Mouse (Mus musculus): ENCODE results near the gene Ifnlr1. TPM values are rescaled to one million over a fixed set of nuclear protein-coding genes. Genes with fewer than 3 reads are reported as not detected.
"Not testable (repeated sequence)": the region's sequence is repeated elsewhere in the genome, so short reads cannot be mapped to it uniquely, and the experiment has no call there.

Ifnlr1 gene
- polyA plus RNA-seq, 1 experiment from 2014 or later, result 1.8 TPM

DNA sequence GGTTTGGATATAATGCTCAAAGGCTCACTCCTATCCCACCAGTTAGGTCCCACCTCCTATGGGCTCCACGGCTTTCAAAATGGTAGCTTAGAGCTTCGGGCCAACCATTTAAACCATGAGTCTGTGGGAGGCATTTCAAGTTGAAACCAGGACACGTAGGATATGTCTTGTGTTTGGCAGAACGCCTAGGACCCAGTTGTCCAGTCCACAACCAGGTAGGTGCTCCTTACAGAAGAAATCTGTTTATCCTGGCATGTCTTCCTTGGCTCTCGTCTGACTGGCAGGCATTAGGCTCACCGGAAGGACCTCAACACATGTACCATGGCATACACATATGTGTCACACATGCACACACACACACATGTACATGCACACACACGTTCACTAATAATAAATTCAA, 3.7 kb downstream of the Ifnlr1 start:
- peaks cover 3% of the 10 kb centered on the region; the same call in 1 of the 2 replicates for H3K4me1 ChIP-seq
- no peak overlapping the region for H3K4me2 ChIP-seq
- H3K9ac ChIP-seq, result no peak overlapping the region
- H3K9me3 ChIP-seq, result no peaks in the 10 kb centered on the region
- WGBS, result 91% methylated on average over 7 of the region's 7 CpGs
- no peaks in the 10 kb centered on the region for H3K36me3 ChIP-seq
- no peak overlapping the region for H3K27ac ChIP-seq
- peaks cover 43% of the 10 kb centered on the region for H3K27me3 ChIP-seq
- no peak overlapping the region for H3K4me3 ChIP-seq
- ATAC-seq (ENCODE audit: insufficient number of reproducible peaks, insufficient read depth, low FRiP score, low TSS enrichment, low read depth), result no peak

DNA sequence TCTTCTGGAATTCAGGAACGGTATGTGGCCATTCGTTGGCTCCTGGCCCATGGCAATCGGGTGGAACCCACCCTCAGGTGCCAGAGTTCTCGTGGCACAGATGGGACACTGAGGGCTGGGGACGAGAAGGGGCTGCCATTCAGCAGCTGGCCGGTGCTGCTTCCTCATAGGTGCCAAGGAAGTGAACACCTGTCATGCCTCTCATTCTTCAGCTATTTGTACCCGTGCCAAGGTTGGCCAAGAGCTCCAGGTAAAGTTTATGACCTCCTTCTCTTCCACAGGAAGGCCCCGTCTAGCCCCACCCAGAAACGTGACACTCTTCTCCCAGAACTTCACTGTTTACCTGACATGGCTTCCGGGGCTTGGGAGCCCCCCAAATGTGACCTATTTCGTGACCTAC, 4.2 kb downstream of the Ifnlr1 start:
- no peaks in the 10 kb centered on the region for H3K9me3 ChIP-seq
- no peak overlapping the region for H3K27ac ChIP-seq
- no peak overlapping the region for H3K4me2 ChIP-seq
- H3K4me1 ChIP-seq, result peaks cover 3% of the 10 kb centered on the region; the same call in 1 of the 2 replicates
- no peak overlapping the region for H3K9ac ChIP-seq
- 77% methylated on average over 11 of the region's 11 CpGs for WGBS
- H3K4me3 ChIP-seq, result no peak overlapping the region
- H3K27me3 ChIP-seq, result peaks cover 38% of the 10 kb centered on the region
- no peak for ATAC-seq (ENCODE audit: insufficient number of reproducible peaks, insufficient read depth, low FRiP score, low TSS enrichment, low read depth)
- H3K36me3 ChIP-seq, result no peaks in the 10 kb centered on the region

DNA sequence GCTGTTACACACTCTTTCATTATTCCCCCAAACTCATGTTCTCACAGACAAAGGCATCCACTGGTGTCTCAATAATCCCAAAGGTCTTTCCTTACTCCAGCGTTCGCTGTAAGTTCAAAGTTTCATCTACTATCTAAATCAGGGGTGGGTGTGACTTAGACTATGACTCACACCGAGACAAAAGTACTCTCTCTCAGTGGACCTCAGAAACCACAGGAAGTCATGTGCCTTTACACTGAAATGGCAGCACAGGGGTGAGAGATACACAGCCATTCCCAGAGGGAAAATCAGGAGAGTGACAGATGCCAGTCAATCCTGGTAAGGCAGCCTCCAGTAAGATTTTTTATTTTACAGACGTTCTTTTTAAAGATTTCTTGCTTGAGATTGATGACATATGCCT, 6.8 kb downstream of the Ifnlr1 start:
- H3K4me1 ChIP-seq, result no peaks in the 10 kb centered on the region
- peaks cover 12% of the 10 kb centered on the region for H3K27me3 ChIP-seq
- no peak for ATAC-seq (ENCODE audit: insufficient number of reproducible peaks, insufficient read depth, low FRiP score, low TSS enrichment, low read depth)
- no peak overlapping the region for H3K27ac ChIP-seq
- H3K9me3 ChIP-seq, result no peaks in the 10 kb centered on the region
- H3K9ac ChIP-seq, result no peak overlapping the region
- 81% methylated on average over 4 of the region's 4 CpGs for WGBS
- no peak overlapping the region for H3K4me2 ChIP-seq
- H3K36me3 ChIP-seq, result no peaks in the 10 kb centered on the region
- no peak overlapping the region for H3K4me3 ChIP-seq

DNA sequence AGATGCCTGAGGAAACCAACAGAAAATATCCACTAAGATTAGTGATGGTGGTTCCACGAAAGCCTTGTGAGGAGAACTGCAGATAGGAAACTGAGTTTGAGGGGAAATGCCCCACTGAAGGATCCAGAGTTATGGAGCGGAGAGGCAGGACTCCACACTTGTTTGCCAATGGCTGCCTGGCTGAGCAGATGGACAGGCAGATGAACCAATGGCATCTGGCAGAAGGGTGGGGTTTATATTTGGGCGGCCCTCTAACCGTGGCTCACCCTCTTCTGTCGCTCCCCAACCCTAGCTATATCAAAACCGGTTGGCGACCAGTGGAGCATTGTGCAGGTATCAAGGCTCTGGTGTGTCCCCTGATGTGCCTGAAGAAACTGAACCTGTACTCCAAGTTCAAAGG, 12.4 kb downstream of the Ifnlr1 start:
- H3K27me3 ChIP-seq, result no peaks in the 10 kb centered on the region
- no peaks in the 10 kb centered on the region for H3K36me3 ChIP-seq
- peak overlapping the region; percentile 27; the same call in 1 of the 2 replicates for H3K4me2 ChIP-seq
- no peak overlapping the region for H3K27ac ChIP-seq
- no peak overlapping the region for H3K4me3 ChIP-seq
- H3K9ac ChIP-seq, result no peak overlapping the region
- 78% methylated on average over 7 of the region's 7 CpGs for WGBS
- ATAC-seq (ENCODE audit: insufficient number of reproducible peaks, insufficient read depth, low FRiP score, low TSS enrichment, low read depth), result no peak
- no peaks in the 10 kb centered on the region for H3K9me3 ChIP-seq
- 0 out of 2 replicates have a peak, but pooled peaks cover 4% of the 10 kb centered on the region for H3K4me1 ChIP-seq

DNA sequence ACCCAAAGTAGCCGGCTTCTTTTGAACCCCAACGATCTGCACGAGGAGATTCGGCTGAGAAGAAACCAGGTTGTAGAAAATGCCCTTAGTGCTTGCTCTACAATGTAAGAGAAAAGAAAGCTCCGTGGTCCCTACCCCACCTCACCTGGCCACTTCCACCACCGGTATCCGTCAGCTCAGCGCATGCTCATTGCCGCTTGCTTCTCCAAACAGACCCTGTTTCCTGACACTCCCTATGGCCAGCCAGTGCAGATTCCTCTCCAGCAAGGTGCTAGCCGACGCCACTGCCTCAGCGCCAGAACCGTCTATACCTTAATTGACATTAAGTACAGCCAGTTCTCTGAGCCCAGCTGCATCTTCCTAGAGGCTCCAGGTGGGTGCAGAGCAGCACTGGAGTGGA, 17.4 kb downstream of the Ifnlr1 start:
- no peak overlapping the region for H3K9ac ChIP-seq
- H3K36me3 ChIP-seq, result no peaks in the 10 kb centered on the region
- H3K27me3 ChIP-seq, result no peaks in the 10 kb centered on the region
- no peak overlapping the region for H3K4me2 ChIP-seq
- no peak for ATAC-seq (ENCODE audit: insufficient number of reproducible peaks, insufficient read depth, low FRiP score, low TSS enrichment, low read depth)
- H3K27ac ChIP-seq, result no peak overlapping the region
- WGBS, result 79% methylated on average over 13 of the region's 13 CpGs
- no peaks in the 10 kb centered on the region for H3K9me3 ChIP-seq
- H3K4me3 ChIP-seq, result no peak overlapping the region
- 0 out of 2 replicates have a peak, but pooled peaks cover 4% of the 10 kb centered on the region for H3K4me1 ChIP-seq

DNA sequence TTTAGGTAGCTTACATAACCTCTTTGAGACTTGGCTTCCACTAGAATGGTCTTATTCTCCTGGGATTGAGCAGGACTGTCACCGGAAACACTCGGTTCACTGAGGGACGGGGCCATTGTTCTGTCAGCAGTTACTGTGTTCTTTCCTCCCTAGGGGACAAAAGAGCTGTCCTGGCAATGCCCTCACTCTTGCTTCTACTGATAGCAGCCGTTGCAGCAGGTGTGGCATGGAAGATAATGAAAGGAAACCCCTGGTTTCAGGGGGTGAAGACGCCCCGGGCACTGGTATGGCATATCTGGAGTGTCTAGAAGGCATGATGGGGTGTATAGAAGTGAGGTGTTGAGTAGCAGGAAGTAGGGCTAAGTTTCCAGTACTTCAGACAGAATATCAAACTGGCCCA, 17.9 kb downstream of the Ifnlr1 start:
- Histone ChIP-seq H3K27ac (no peak overlapping the region), H3K4me2 (no peak overlapping the region), H3K9ac (no peak overlapping the region), H3K4me3 (no peak overlapping the region), H3K36me3 (no peaks in the 10 kb centered on the region), H3K4me1 (0 out of 2 replicates have a peak, but pooled peaks cover 3% of the 10 kb centered on the region), H3K27me3 (no peaks in the 10 kb centered on the region), H3K9me3 (no peaks in the 10 kb centered on the region)
- no peak for ATAC-seq (ENCODE audit: insufficient number of reproducible peaks, insufficient read depth, low FRiP score, low TSS enrichment, low read depth)
- 60% methylated on average over 6 of the region's 6 CpGs for WGBS

DNA sequence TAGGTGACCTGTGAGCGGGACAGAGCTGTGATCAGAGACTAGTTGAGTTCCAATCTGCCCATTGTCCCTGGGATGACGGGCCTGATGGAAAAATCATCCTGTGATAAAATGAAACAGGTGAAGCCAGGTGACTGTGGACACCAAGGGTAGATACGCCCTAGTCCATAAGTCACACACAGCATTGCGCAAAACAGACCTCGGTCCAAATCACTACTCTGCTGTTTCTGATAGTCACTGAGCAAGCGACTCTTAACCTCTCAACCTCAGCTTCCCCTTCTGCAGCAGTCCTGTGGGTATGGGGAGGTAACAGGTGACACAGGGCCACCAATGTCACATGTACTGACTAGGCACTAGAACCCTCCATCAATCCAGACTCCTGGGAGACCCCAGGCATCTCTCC, 20.0 kb downstream of the Ifnlr1 start:
- ATAC-seq (ENCODE audit: insufficient number of reproducible peaks, insufficient read depth, low FRiP score, low TSS enrichment, low read depth), result no peak
- H3K36me3 ChIP-seq, result no peaks in the 10 kb centered on the region
- 91% methylated on average over 6 of the region's 6 CpGs for WGBS
- no peaks in the 10 kb centered on the region for H3K9me3 ChIP-seq
- H3K4me3 ChIP-seq, result no peak overlapping the region
- no peak overlapping the region for H3K9ac ChIP-seq
- H3K4me1 ChIP-seq, result no peaks in the 10 kb centered on the region
- no peak overlapping the region for H3K27ac ChIP-seq
- no peaks in the 10 kb centered on the region for H3K27me3 ChIP-seq
- no peak overlapping the region for H3K4me2 ChIP-seq

DNA sequence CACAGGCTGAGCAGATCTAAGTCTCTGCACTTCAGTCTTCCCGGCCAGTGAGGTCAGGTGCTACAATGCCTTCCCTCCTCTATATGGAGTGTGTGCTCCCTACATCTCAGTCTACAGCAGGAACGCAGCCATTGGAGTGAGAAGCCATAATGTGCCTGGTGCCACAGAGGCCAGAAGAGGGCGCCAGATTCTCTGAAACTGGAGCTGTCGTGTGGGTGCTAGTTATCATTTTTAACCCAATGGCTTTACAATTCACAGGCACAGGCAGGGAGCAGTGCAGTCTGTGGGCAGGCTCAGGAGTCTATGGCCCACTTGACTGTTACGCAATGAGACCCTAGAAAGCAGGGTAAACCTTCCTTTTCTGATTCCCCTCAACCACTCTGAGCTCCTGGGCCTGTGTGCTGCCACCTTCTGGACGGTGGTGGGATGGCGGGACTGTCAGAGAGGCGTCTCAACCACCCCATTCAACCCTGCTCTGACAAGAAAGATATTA, 23.0 kb downstream of the Ifnlr1 start:
- 13% methylated on average over 8 of the region's 8 CpGs for WGBS
- Histone ChIP-seq H3K36me3 (no peaks in the 10 kb centered on the region), H3K9me3 (0 out of 2 replicates have a peak, but pooled peaks cover 4% of the 10 kb centered on the region), H3K27me3 (no peaks in the 10 kb centered on the region), H3K9ac (no peak overlapping the region), H3K4me1 (no peaks in the 10 kb centered on the region), H3K27ac (no peak overlapping the region), H3K4me3 (0 out of 2 replicates have a peak overlapping the region, but pooled peaks have one; percentile 15), H3K4me2 (peak overlapping the region; percentile 46)
- no peak for ATAC-seq (ENCODE audit: insufficient number of reproducible peaks, insufficient read depth, low FRiP score, low TSS enrichment, low read depth)

DNA sequence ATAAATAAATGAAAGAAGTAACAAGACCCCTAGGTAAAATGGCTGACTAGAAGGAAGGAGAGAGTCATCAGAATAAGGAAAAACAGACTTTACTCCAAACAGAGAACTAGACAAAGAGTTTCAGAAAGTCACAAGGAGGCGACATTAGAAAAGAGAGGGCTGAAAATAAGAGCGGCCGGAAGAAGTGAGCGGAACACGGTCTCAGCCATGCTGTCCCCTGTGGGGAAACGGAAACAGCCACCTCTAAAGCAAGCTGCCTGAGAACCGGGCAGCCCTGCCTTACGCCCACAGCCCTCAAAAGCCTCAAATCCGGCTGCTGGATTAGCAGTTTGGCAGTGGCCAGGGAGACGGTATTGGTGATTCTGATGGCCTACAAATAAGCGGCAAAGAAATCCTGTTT, 23.5 kb downstream of the Ifnlr1 start:
- no peaks in the 10 kb centered on the region for H3K4me1 ChIP-seq
- H3K9me3 ChIP-seq, result 0 out of 2 replicates have a peak, but pooled peaks cover 4% of the 10 kb centered on the region
- H3K4me3 ChIP-seq, result no peak overlapping the region
- no peak overlapping the region for H3K9ac ChIP-seq
- no peak overlapping the region for H3K4me2 ChIP-seq
- 70% methylated on average over 11 of the region's 11 CpGs for WGBS
- H3K27me3 ChIP-seq, result no peaks in the 10 kb centered on the region
- no peak overlapping the region for H3K27ac ChIP-seq
- H3K36me3 ChIP-seq, result no peaks in the 10 kb centered on the region
- no peak for ATAC-seq (ENCODE audit: insufficient number of reproducible peaks, insufficient read depth, low FRiP score, low TSS enrichment, low read depth)

DNA sequence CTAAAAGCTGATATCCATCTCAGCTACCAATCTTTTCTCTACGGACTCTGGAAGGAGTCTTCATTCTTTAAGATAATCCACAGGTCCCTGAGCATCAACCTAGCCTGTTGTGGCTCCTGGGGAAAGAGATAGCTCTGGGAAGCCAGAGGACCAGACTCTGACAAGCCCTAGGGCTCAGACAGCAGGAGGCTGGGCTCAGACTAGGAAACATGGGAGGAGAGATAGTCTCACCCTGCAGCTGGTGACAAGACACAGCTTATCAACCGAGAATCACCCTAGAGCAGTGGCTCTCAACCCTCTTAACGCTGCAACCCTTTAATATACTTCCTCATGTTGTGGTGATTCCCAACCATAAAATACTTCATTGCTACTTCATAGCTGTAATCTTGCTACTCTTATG, 24.3 kb downstream of the Ifnlr1 start:
- H3K27me3 ChIP-seq, result no peaks in the 10 kb centered on the region
- ATAC-seq (ENCODE audit: insufficient number of reproducible peaks, insufficient read depth, low FRiP score, low TSS enrichment, low read depth), result no peak
- H3K36me3 ChIP-seq, result no peaks in the 10 kb centered on the region
- no peaks in the 10 kb centered on the region for H3K4me1 ChIP-seq
- H3K4me2 ChIP-seq, result no peak overlapping the region
- H3K4me3 ChIP-seq, result no peak overlapping the region
- no peak overlapping the region for H3K27ac ChIP-seq
- H3K9me3 ChIP-seq, result 0 out of 2 replicates have a peak, but pooled peaks cover 4% of the 10 kb centered on the region
- 71% methylated on average over 3 of the region's 3 CpGs for WGBS
- no peak overlapping the region for H3K9ac ChIP-seq

DNA sequence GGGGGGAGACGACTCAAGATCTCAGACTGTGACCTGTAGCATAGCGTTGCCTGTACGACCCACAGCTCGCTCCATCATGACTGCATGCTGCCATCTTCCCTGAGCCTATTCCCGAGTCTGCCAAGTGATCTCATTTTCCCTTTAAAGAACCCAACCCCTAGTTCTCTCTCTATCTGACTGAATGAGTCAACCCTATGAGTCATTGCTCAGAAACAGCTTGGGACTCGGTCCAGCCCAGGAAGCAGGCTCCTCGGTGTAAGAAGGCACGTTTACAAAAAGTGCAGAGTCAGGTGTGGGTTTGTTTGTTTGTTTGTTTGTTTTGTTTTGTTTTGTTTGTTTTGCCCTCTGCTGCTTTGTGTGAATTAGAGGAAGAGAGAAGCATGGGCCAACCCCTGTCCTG, 28.7 kb downstream of the Ifnlr1 start:
- H3K36me3 ChIP-seq, result no peaks in the 10 kb centered on the region
- no peaks in the 10 kb centered on the region for H3K4me1 ChIP-seq
- 0 out of 2 replicates have a peak, but pooled peaks cover 4% of the 10 kb centered on the region for H3K9me3 ChIP-seq
- 90% methylated on average over 8 of the region's 8 CpGs for WGBS
- no peak overlapping the region for H3K4me2 ChIP-seq
- no peak overlapping the region for H3K9ac ChIP-seq
- H3K4me3 ChIP-seq, result no peak overlapping the region
- no peak overlapping the region for H3K27ac ChIP-seq
- ATAC-seq (ENCODE audit: insufficient number of reproducible peaks, insufficient read depth, low FRiP score, low TSS enrichment, low read depth), result no peak
- no peaks in the 10 kb centered on the region for H3K27me3 ChIP-seq

DNA sequence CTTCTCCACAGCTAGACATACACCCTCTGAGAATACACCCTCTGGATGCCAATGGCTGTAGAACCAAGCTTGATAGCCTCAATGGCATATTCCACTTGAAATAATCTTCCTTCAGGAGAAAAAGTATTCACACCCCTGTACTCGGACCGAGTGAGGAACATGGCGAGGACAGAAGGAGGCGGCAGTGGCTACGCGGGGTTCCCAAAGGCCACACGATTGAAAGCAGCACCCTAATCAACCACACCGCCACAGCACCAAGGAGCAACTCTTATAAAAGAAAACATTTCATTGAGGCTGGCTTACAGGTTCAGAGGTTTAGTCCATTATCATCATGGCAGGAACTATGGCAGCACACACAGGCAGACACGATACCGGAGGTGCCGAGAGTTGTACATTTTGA, 30.4 kb downstream of the Ifnlr1 start:
- not testable (repeated sequence) for H3K36me3 ChIP-seq; H3K27ac ChIP-seq; ATAC-seq (ENCODE audit: insufficient number of reproducible peaks, insufficient read depth, low FRiP score, low TSS enrichment, low read depth); H3K27me3 ChIP-seq; H3K4me2 ChIP-seq; H3K4me1 ChIP-seq; H3K9ac ChIP-seq; H3K9me3 ChIP-seq; H3K4me3 ChIP-seq
- WGBS, result 95% methylated on average over 11 of the region's 11 CpGs

Data from embryonic facial prominence, embryonic 13.5 days (tissue).